Mouse (Mus musculus) kidney, adult 8-10 months (tissue): Measurements from ENCODE around the gene B4galt1.
A peak's percentile ranks its signal among the peaks of the same experiment; 100 is the strongest.

Source experiments
- DNase-seq, 2 experiments: peaks; one replicate each; pipeline ENCODE4 v3.0.0; 2022

Gene B4galt1

GRCm38 (mm10) chr4:40815775-40816372 lies 37.9 kb downstream of the B4galt1 start:
- DNase-seq = no peak

DNA sequence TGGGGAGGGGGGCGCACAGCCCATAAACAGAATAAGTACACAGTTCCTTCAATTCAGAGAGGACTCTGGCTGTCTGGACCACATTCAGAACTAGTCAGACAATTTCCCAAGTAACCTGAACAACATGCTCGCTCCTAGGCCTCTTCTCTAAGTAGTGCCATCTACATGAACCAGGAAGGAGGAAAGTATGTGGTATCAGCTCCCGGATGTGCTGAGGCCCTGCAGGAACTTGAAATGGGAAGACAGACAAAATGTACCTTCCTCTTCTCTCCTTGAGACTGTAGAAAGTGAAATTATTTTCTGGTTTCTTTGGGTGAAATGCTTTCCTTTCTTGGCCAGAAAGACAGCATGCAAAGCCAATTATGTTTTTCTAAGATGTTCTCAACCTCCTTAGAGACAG lies 38.7 kb downstream of the B4galt1 start:
- no peak for DNase-seq

DNA sequence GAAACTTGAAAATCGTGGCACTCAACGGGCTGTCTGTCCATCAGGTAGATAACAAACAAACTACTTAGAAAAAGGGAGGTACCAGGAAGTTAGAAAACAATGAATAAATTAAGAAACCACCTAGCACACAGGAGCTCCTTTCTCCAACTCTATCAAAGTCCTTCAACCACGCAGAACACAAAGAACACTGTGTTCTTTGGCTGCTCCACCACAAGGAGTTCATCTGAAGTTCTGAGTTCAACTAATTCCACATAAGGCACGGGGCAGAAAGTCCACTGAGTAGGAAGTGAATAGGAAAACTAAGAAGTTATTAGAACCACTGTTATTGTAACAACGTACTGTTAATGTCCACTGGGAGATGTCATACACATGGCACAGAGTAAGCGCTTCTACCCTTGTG lies 39.4 kb downstream of the B4galt1 start:
- DNase-seq = peak in 1 of 2 experiments; percentile 58

DNA sequence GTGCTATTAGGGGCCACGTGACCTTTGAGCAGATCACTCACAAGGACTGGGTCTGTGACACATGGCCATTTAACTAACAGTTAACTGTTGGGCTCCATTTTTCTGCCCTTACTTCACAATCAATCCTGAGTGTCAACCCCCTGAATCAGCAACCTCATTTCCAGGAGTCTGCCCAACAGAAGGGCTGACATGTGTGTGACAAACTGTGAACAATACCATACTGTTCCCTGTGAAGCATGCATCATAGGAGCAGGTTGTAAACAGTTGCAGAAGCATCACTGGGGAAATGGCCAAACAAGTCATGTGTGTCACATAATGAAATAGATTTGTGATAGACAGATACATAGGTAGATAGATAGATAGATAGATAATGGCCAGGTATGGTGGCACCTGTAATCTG lies 40.9 kb downstream of the B4galt1 start:
- DNase-seq = no peak

GRCm38 (mm10) chr4:40810481-40810880 lies 43.3 kb downstream of the B4galt1 start:
- DNase-seq = peak; percentile 29 to 41

DNA sequence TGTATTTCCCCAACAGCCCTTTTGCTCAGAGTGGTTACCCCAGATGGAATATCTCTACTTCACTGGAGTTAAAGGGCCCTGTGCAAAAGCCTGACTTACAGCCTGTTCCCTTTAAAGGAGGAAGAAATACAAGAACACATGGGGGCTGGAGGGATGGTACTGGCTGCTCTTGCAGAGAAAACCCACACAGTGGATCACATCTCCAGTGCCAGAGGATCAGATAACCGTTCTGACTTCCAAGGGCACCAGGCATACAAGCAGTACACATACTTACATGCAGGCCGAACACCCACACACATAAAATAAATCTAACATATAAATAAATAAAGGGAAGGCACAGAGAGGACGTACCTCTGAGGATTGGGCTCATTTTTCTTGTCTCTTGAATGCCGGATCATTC lies 46.4 kb downstream of the B4galt1 start:
- no peak for DNase-seq

- DNase-seq = no peak
Measured at GRCm38 (mm10) chr4:40805401-40805800, 48.4 kb downstream of the B4galt1 start.

DNA sequence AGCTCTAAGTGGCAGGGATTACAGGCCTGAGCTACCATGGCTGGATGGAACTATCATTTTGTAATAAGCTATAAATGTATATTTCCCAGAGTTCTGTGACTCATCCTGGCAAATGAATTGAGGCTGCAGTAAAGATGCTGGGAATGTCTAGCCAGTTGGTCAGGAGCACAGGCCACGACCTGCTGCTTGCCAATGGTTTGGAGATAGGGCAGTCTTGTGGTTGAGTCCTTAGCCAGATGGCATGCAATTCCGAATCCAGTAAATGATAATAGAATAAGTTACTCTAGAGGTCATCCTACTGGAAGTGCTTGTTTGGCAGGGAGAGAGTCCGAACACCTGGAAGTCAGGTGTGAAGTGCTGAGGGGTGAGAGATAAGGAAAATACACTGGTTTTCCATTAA lies 51.0 kb downstream of the B4galt1 start:
- no peak for DNase-seq

DNA sequence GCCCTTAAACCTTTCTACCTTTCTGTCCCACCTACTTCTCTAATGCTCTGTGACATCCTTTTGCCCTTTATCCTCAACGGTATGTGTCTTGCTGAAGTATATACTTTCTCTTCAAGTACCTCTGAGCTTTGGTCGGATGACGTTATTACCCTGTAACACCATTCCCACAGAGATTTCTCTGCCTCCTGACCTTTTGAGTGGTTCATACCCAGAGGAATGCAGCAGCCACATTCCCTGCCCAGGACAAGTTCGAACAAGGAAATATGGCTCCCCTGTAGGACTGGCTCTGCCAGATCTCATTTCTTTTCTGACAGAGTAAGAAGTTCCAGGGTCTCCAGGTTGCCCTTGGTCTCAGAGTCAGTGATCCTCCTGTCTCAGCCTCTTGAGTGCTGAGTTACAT lies 51.9 kb downstream of the B4galt1 start:
- DNase-seq = no peak

DNA sequence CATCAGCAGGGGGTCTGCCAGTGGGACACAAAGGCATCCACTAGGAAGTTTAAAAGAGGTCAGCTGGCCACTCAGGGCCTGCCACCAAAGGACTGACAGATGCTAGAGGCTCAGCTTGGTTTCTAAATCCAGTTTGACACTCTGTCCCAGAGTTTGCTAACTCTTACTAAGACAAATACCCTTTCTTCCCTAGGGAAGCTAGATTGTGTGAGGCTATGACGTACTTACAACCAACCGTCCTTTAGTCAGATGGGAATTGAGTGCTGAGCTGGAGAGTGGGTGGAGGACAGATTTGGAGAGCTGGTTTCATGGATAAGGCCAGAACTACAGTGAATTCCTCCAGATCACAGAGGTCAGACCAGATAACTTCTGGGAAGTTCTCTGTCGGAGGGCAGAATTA lies 52.9 kb downstream of the B4galt1 start:
- no peak for DNase-seq

- DNase-seq = peak in 1 of 2 experiments; percentile 13
Measured at GRCm38 (mm10) chr4:40798833-40799555, 54.8 kb downstream of the B4galt1 start.

GRCm38 (mm10) chr4:40795761-40796160 lies 58.0 kb downstream of the B4galt1 start:
- DNase-seq = no peak

GRCm38 (mm10) chr4:40794320-40794719 lies 59.5 kb downstream of the B4galt1 start:
- no peak for DNase-seq

GRCm38 (mm10) chr4:40791176-40791575 lies 62.6 kb downstream of the B4galt1 start:
- DNase-seq = peak in 1 of 2 experiments; percentile 53

GRCm38 (mm10) chr4:40786578-40786977 lies 67.2 kb downstream of the B4galt1 start:
- no peak for DNase-seq

- no peak for DNase-seq
Measured at GRCm38 (mm10) chr4:40785620-40786166, 68.1 kb downstream of the B4galt1 start.

- peak; percentile 46 to 65 for DNase-seq
Measured at GRCm38 (mm10) chr4:40784556-40785169, 69.1 kb downstream of the B4galt1 start.

- DNase-seq = no peak
Measured at GRCm38 (mm10) chr4:40783049-40783448, 70.8 kb downstream of the B4galt1 start.

DNA sequence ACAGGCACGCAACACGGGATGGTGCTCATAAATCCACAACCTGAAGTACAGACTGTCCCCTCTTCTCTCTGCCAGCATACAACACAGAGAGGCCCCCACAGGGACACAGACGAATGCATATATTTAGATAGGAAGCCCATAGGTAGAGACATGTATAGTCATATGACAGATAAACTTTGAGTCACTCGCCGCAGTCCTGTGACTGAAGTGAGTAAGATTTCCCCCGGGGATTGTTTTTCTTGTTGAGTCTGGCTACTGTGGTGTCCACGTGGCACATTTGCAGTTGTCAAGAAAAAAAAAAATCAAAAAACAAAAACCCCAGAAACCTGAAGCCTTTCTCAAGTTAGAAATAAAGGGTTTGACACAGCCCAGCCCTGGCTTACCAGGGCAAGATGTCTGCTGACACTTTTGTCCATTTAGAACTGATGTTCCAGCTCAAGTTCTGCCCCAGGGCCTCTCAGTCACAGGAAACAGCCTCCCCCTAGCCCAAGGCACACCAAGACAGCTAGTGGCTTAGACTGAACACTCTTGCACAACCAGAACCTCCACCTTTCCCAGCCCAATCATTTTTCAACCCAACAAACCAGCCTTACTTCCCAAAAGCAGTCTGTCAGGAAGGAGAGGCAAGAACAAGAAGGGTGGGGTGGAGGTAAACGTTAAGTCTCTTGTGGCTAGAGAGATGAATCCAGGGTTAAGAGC lies 71.9 kb downstream of the B4galt1 start:
- no peak for DNase-seq

GRCm38 (mm10) chr4:40781143-40781542 lies 72.7 kb downstream of the B4galt1 start:
- DNase-seq = peak; percentile 39 to 51

DNA sequence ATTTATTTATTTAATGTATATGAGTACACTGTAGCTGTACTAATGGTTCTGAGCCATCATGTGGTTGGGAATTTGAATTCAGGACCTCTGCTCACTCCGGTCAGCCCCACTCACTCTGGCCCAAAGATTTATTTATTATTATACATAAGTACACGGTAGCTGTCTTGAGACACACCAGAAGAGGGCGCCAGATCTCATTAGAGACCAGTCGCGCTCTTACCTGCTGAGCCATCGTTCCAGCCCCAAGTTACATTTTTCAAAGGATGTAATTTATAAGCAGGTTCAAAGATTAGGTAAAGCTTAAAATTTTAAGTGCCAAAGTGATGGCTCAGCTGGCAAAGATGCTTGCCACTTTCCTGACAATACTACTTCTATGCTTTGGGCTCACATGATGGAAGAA lies 75.1 kb downstream of the B4galt1 start:
- DNase-seq = peak in 1 of 2 experiments; percentile 41

- no peak for DNase-seq
Measured at GRCm38 (mm10) chr4:40777116-40777515, 76.7 kb downstream of the B4galt1 start.

GRCm38 (mm10) chr4:40776416-40776815 lies 77.4 kb downstream of the B4galt1 start:
- DNase-seq = no peak
